Mouse (Mus musculus) c-Kit-positive CD71-negative TER-119-negative erythroid progenitor cells, embryonic 14.5 days (primary cell): Measurements from ENCODE around the gene Exosc1.

Experiments used
- DNase-seq: peaks from one replicate; pipeline ENCODE4 v3.0.0-alpha.2; 2013; ENCODE audit warnings: low read depth

The Exosc1 gene

GRCm38 (mm10) chr19:41874356-41874755, 58.9 kb downstream of the Exosc1 start:
- DNase-seq, result no peak
